Mouse (Mus musculus) c-Kit-positive CD71-positive TER-119-negative erythroid progenitor cells, embryonic 14.5 days (primary cell): Measurements from ENCODE around the gene Rpa1.

ENCODE experiments used
- DNase-seq: peaks from one replicate; pipeline ENCODE4 v3.0.0-alpha.2; 2013; ENCODE audit warnings: low read depth

The Rpa1 gene

GRCm38 (mm10) chr11:75262181-75262580 lies 85.9 kb downstream of the Rpa1 start:
- no peak for DNase-seq

- no peak for DNase-seq
Measured at GRCm38 (mm10) chr11:75261730-75262129, 86.4 kb downstream of the Rpa1 start.

GRCm38 (mm10) chr11:75261016-75261415 lies 87.1 kb downstream of the Rpa1 start:
- no peak for DNase-seq

GRCm38 (mm10) chr11:75259996-75260561 lies 88.0 kb downstream of the Rpa1 start:
- DNase-seq = no peak

GRCm38 (mm10) chr11:75259416-75259815 lies 88.7 kb downstream of the Rpa1 start:
- no peak for DNase-seq

- no peak for DNase-seq
Measured at GRCm38 (mm10) chr11:75257056-75257648, 91.0 kb downstream of the Rpa1 start.

- DNase-seq = no peak
Measured at GRCm38 (mm10) chr11:75255330-75255729, 92.8 kb downstream of the Rpa1 start.

- peak; percentile 83 for DNase-seq
Measured at GRCm38 (mm10) chr11:75254252-75254912, 93.7 kb downstream of the Rpa1 start.

- DNase-seq = no peak
Measured at GRCm38 (mm10) chr11:75251557-75252070, 96.5 kb downstream of the Rpa1 start.

- no peak for DNase-seq
Measured at GRCm38 (mm10) chr11:75251006-75251512, 97.1 kb downstream of the Rpa1 start.

GRCm38 (mm10) chr11:75249588-75249987 lies 98.5 kb downstream of the Rpa1 start:
- DNase-seq = no peak
